29 mouse cellular contexts compared by ENCODE assay signal in genomic region chr2:38129961-38130802, GRCm38 (mm10).
DNase-seq lines count a peak whose midpoint lies in the region; ATAC-seq and TF ChIP-seq lines count a peak whose summit lies in the region.
"Had no signal": no experiment of that assay in that cellular context is flagged by ENCODE, and none has a peak within 500 bp of the region (broad histone marks: within the 10 kb centered on the region; RNA-seq: fewer than 3 reads in every experiment).

No protein-coding gene starts in this region.

- peak; percentile 39 for DNase-seq in kidney, adult 9 months
- DNase-seq in liver, postnatal 0 days = no peak
- DNase-seq in MEL (ENCODE audit: low read depth, low spot score) (peak; percentile 53), Patski (ENCODE audit: low read depth, low spot score) (peak; percentile 62)
- DNase-seq in stomach, postnatal 0 days (ENCODE audit: low spot score) = no peak
- no peak for DNase-seq in left cerebral cortex, adult 18-20 months (ENCODE audit: low spot score in 2 of 2)
- DNase-seq: adrenal gland, postnatal 14 days; B cell, adult 2 months; cerebellum, adult 11-12 months; cerebellum, adult 9-11 months; embryo, embryonic 11 days; forebrain, postnatal 0 days; heart, postnatal 36 days; layer of hippocampus, postnatal 36 days; lung, postnatal 4 days; right cerebral cortex, postnatal 14 days had no signal

- POLR2A ChIA-PET in Patski (lab: Charles Lee) = no interaction called here

- no peak for ATAC-seq in kidney, embryonic 15.5 days (replicated peaks; ENCODE audit: low FRiP score)
- no peak for ATAC-seq in liver, embryonic 12.5 days
- no peak for ATAC-seq in liver, postnatal 0 days
- peak; percentile 67 for ATAC-seq in Patski
- no peak for ATAC-seq in stomach, postnatal 0 days (ENCODE audit: low FRiP score, low TSS enrichment)
- ATAC-seq: forebrain, postnatal 0 days; hindbrain, postnatal 0 days; intestine, embryonic 15.5 days had no signal

- no peaks in the 10 kb centered on the region for H3K9me3 ChIP-seq in kidney, embryonic 15.5 days (replicated peaks)
- no peaks in the 10 kb centered on the region for H3K9me3 ChIP-seq in liver, embryonic 12.5 days (replicated peaks)
- no peaks in the 10 kb centered on the region for H3K9me3 ChIP-seq in liver, postnatal 0 days (ENCODE audit: low read length)
- no peaks in the 10 kb centered on the region for H3K9me3 ChIP-seq in MEL (replicated peaks; ENCODE audit: insufficient read depth, low read length)
- no peaks in the 10 kb centered on the region for H3K9me3 ChIP-seq in stomach, postnatal 0 days (ENCODE audit: control insufficient read depth, low read length)
- H3K9me3 ChIP-seq: embryonic facial prominence, embryonic 13.5 days; hindbrain, embryonic 12.5 days; intestine, embryonic 15.5 days; limb, embryonic 10.5 days; limb, embryonic 15.5 days; megakaryocyte, embryonic 14.5 days; midbrain, embryonic 12.5 days; neural tube, embryonic 13.5 days had no signal

- CTCF ChIA-PET in Patski (lab: Charles Lee) = no interaction called here

- H3K4me1 ChIP-seq in kidney, embryonic 15.5 days = peaks cover 11% of the 10 kb centered on the region
- peaks cover 81% of the 10 kb centered on the region for H3K4me1 ChIP-seq in liver, embryonic 12.5 days
- H3K4me1 ChIP-seq in liver, postnatal 0 days (ENCODE audit: insufficient read depth) = peaks cover 16% of the 10 kb centered on the region
- H3K4me1 ChIP-seq in MEL (ENCODE audit: control insufficient read depth in 1 of 2, insufficient read depth in 2 of 2, low read length in 2 of 2) = peaks cover 46 to 56% of the 10 kb centered on the region in 2 experiments
- H3K4me1 ChIP-seq in stomach, postnatal 0 days (replicated peaks; ENCODE audit: control insufficient read depth, insufficient read depth) = no peaks in the 10 kb centered on the region
- H3K4me1 ChIP-seq: limb, embryonic 15.5 days; midbrain, embryonic 12.5 days; neural tube, embryonic 13.5 days had no signal

- H3K4me2 ChIP-seq in kidney, embryonic 15.5 days = no peak overlapping the region
- no peak overlapping the region for H3K4me2 ChIP-seq in liver, embryonic 12.5 days
- H3K4me2 ChIP-seq in liver, postnatal 0 days (ENCODE audit: low read depth, low read length) = no peak overlapping the region
- H3K4me2 ChIP-seq in stomach, postnatal 0 days (replicated peaks; ENCODE audit: low read depth) = no peak overlapping the region
- H3K4me2 ChIP-seq: embryonic facial prominence, embryonic 13.5 days; heart, embryonic 11.5 days; hindbrain, embryonic 12.5 days; intestine, embryonic 15.5 days; limb, embryonic 15.5 days; midbrain, embryonic 12.5 days; neural tube, embryonic 13.5 days had no signal

- no peak for TF ChIP-seq RAD21 in MEL (IDR thresholded peaks at IDR 0.05; ENCODE audit: low read depth, low read length)

- H3K27ac ChIP-seq in kidney, embryonic 15.5 days = no peak overlapping the region
- peak overlapping the region; percentile 85 for H3K27ac ChIP-seq in liver, embryonic 12.5 days
- no peak overlapping the region for H3K27ac ChIP-seq in liver, postnatal 0 days (ENCODE audit: low read depth)
- peak overlapping the region; percentile 78 for H3K27ac ChIP-seq in MEL (ENCODE audit: control insufficient read depth, low read depth, low read length)
- no peak overlapping the region for H3K27ac ChIP-seq in stomach, postnatal 0 days (replicated peaks)
- H3K27ac ChIP-seq: embryonic facial prominence, embryonic 13.5 days; hindbrain, embryonic 12.5 days; hindbrain, postnatal 0 days; intestine, embryonic 15.5 days; limb, embryonic 10.5 days; limb, embryonic 15.5 days; midbrain, embryonic 12.5 days; neural tube, embryonic 13.5 days had no signal

- in situ Hi-C loops in Patski (cut with MboI; ENCODE audit: low pct_unique_long_range_greater_than_20kb) = no loop called here

- H3K79me2 ChIP-seq in MEL (ENCODE audit: control insufficient read depth, insufficient read depth, low read length, poor library complexity) = no peaks in the 10 kb centered on the region

- TF ChIP-seq POLR2A in MEL (IDR thresholded peaks at IDR 0.05; ENCODE audit: control insufficient read depth in 1 of 2, insufficient read depth in 1 of 2, low read depth in 1 of 2, low read length in 2 of 2, poor library complexity in 1 of 2) = no peak

- no peak overlapping the region for H3K4me3 ChIP-seq in kidney, embryonic 15.5 days (replicated peaks)
- H3K4me3 ChIP-seq in liver, embryonic 12.5 days = no peak overlapping the region
- H3K4me3 ChIP-seq in liver, postnatal 0 days (ENCODE audit: low read depth, low read length) = no peak overlapping the region
- no peak overlapping the region for H3K4me3 ChIP-seq in MEL (ENCODE audit: control insufficient read depth in 1 of 2, insufficient read depth in 1 of 2, low read depth in 2 of 2, low read length in 2 of 2)
- H3K4me3 ChIP-seq in stomach, postnatal 0 days (ENCODE audit: low read depth, low read length) = no peak overlapping the region
- H3K4me3 ChIP-seq: embryonic facial prominence, embryonic 13.5 days; erythroblast, embryonic 14.5 days; hindbrain, embryonic 12.5 days; intestine, embryonic 15.5 days; limb, embryonic 10.5 days; limb, embryonic 15.5 days; megakaryocyte, embryonic 14.5 days; midbrain, embryonic 12.5 days; neural tube, embryonic 13.5 days had no signal

- TF ChIP-seq CTCF in liver, postnatal 0 days (IDR thresholded peaks at IDR 0.05; ENCODE audit: low read depth) = no peak
- TF ChIP-seq CTCF in MEL (IDR thresholded peaks at IDR 0.05 in 2 of 3, conservative IDR thresholded peaks at IDR 0.05 in 1 of 3; ENCODE audit: control insufficient read depth in 1 of 3, insufficient read depth in 1 of 3, low read depth in 2 of 3, low read length in 3 of 3, poor library complexity in 1 of 3, severe bottlenecking in 1 of 3) (no peak), Patski (IDR thresholded peaks at IDR 0.05) (no peak)
- no peak for TF ChIP-seq CTCF in stomach, postnatal 0 days (IDR thresholded peaks at IDR 0.05; ENCODE audit: low read depth)

- H3K36me3 ChIP-seq in kidney, embryonic 15.5 days = no peaks in the 10 kb centered on the region
- no peaks in the 10 kb centered on the region for H3K36me3 ChIP-seq in liver, embryonic 12.5 days
- H3K36me3 ChIP-seq in liver, postnatal 0 days (replicated peaks; ENCODE audit: insufficient read depth, low read length) = no peaks in the 10 kb centered on the region
- peaks cover 0 to 72% of the 10 kb centered on the region in 2 experiments; a peak in 2 of 4 replicates for H3K36me3 ChIP-seq in MEL (ENCODE audit: control insufficient read depth in 1 of 2, insufficient read depth in 2 of 2, low read length in 2 of 2)
- no peaks in the 10 kb centered on the region for H3K36me3 ChIP-seq in stomach, postnatal 0 days (ENCODE audit: control insufficient read depth, insufficient read depth, low read length)
- H3K36me3 ChIP-seq: embryonic facial prominence, embryonic 13.5 days; hindbrain, embryonic 12.5 days; intestine, embryonic 15.5 days; limb, embryonic 10.5 days; limb, embryonic 15.5 days; midbrain, embryonic 12.5 days; neural tube, embryonic 13.5 days had no signal

- no peak for TF ChIP-seq EP300 in liver, postnatal 0 days (IDR thresholded peaks at IDR 0.05; ENCODE audit: low read depth)
- no peak; a peak in 2 of 4 replicates for TF ChIP-seq EP300 in MEL (IDR thresholded peaks at IDR 0.05; ENCODE audit: low read depth in 1 of 2, low read length in 2 of 2)
- no peak for TF ChIP-seq EP300 in stomach, postnatal 0 days (optimal IDR thresholded peaks at IDR 0.05)

- no peak overlapping the region for H3K9ac ChIP-seq in kidney, embryonic 15.5 days
- H3K9ac ChIP-seq in liver, embryonic 12.5 days = no peak overlapping the region
- H3K9ac ChIP-seq in liver, postnatal 0 days (replicated peaks) = no peak overlapping the region
- H3K9ac ChIP-seq in MEL (ENCODE audit: control insufficient read depth, low read depth, low read length, poor library complexity, severe bottlenecking) = peak overlapping the region; percentile 14; the same call in 1 of the 2 replicates
- no peak overlapping the region for H3K9ac ChIP-seq in stomach, postnatal 0 days (ENCODE audit: low read length)
- H3K9ac ChIP-seq: embryonic facial prominence, embryonic 13.5 days; forebrain, postnatal 0 days; hindbrain, embryonic 12.5 days; intestine, embryonic 15.5 days; limb, embryonic 15.5 days; midbrain, embryonic 12.5 days; neural tube, embryonic 13.5 days had no signal

- 55% methylated on average over 6 of the region's 6 CpGs for WGBS in kidney, embryonic 15.5 days
- WGBS in liver, embryonic 12.5 days (ENCODE audit: insufficient replicate concordance) = 72% methylated on average over 6 of the region's 6 CpGs
- WGBS in liver, postnatal 0 days (ENCODE audit: insufficient replicate concordance) = 74% methylated on average over 6 of the region's 6 CpGs
- WGBS in stomach, postnatal 0 days = 65% methylated on average over 6 of the region's 6 CpGs

- H3K27me3 ChIP-seq in kidney, embryonic 15.5 days = no peaks in the 10 kb centered on the region
- no peaks in the 10 kb centered on the region for H3K27me3 ChIP-seq in liver, embryonic 12.5 days (replicated peaks)
- H3K27me3 ChIP-seq in liver, postnatal 0 days (ENCODE audit: insufficient read depth, low read length) = no peaks in the 10 kb centered on the region
- H3K27me3 ChIP-seq in MEL (ENCODE audit: control insufficient read depth in 1 of 2, insufficient read depth in 2 of 2, low read length in 2 of 2) = no peaks in the 10 kb centered on the region
- H3K27me3 ChIP-seq in Patski = no peaks in the 10 kb centered on the region
- no peaks in the 10 kb centered on the region for H3K27me3 ChIP-seq in stomach, postnatal 0 days (ENCODE audit: control insufficient read depth, insufficient read depth, low read length)
- H3K27me3 ChIP-seq: embryonic facial prominence, embryonic 13.5 days; hindbrain, embryonic 12.5 days; intestine, embryonic 15.5 days; limb, embryonic 15.5 days; megakaryocyte, embryonic 14.5 days; midbrain, embryonic 12.5 days had no signal

TF ChIP-seq in MEL, 35 proteins besides CTCF, POLR2A, EP300 and RAD21:
- peak; percentile 6; the same call in 1 of the 2 replicates for TF ChIP-seq GATA1 (IDR thresholded peaks at IDR 0.05; ENCODE audit: low read depth, low read length)
- TF ChIP-seq E2F4 (IDR thresholded peaks at IDR 0.05; ENCODE audit: borderline replicate concordance, low read depth, low read length) = no peak
- 0 out of 2 replicates have a peak, but pooled peaks have one; percentile 17 for TF ChIP-seq SIN3A (IDR thresholded peaks at IDR 0.05; ENCODE audit: low read length)
- TF ChIP-seq ELF1 (IDR thresholded peaks at IDR 0.05; ENCODE audit: low read depth, low read length) = no peak
- TF ChIP-seq ZNF384 (IDR thresholded peaks at IDR 0.05; ENCODE audit: low read depth, low read length) = peak; percentile 60; the same call in 1 of the 2 replicates

Comparison
In these comparisons a context has a peak if more than half of its experiments do, and no peak if none do; other contexts are left out.
1. H3K27ac ChIP-seq: peak in liver, embryonic 12.5 days (single experiment) and MEL (single experiment); none in kidney, embryonic 15.5 days (single experiment), liver, postnatal 0 days (single experiment) and stomach, postnatal 0 days (single experiment).
2. DNase-seq: peak in kidney, adult 9 months (single experiment), MEL (single experiment) and Patski (single experiment); none in liver, postnatal 0 days (single experiment), stomach, postnatal 0 days (single experiment) and left cerebral cortex, adult 18-20 months (0 of 2).